Comparison of ENCODE assay signal across 10 mouse cellular contexts in genomic region chr4:119274627-119275026, GRCm38 (mm10). TPM values are rescaled to one million over a fixed set of nuclear protein-coding genes. Genes with fewer than 3 reads are reported as not detected.
DNase-seq lines count a peak whose midpoint lies in the region; ATAC-seq and TF ChIP-seq lines count a peak whose summit lies in the region.
"Had no signal": no experiment of that assay in that cellular context is flagged by ENCODE, and none has a peak within 500 bp of the region (broad histone marks: within the 10 kb centered on the region; RNA-seq: fewer than 3 reads in every experiment).

No protein-coding gene starts in this region.

- H3K36me3 ChIP-seq in heart, adult 2 months (ENCODE audit: control insufficient read depth, insufficient read depth, low read length), result peaks cover 33% of the 10 kb centered on the region
- peaks cover 76% of the 10 kb centered on the region for H3K36me3 ChIP-seq in intestine, postnatal 0 days (ENCODE audit: control insufficient read depth, insufficient read depth)
- peaks cover 18% of the 10 kb centered on the region for H3K36me3 ChIP-seq in hindbrain, embryonic 11.5 days (ENCODE audit: control insufficient read depth, insufficient read depth, low read length)

- intact Hi-C loops in heart, adult 2 months (cut with DNase I), result loop anchor here (1.0 to 2.0 kb wide), 2 partner anchors 13 to 28 kb away; no protein-coding TSS in a partner anchor

- peaks cover 9% of the 10 kb centered on the region for H3K4me1 ChIP-seq in heart, adult 2 months (ENCODE audit: control insufficient read depth, insufficient read depth, low read length)
- H3K4me1 ChIP-seq in intestine, postnatal 0 days (replicated peaks; ENCODE audit: control insufficient read depth, insufficient read depth, low read length), result no peaks in the 10 kb centered on the region
- no peaks in the 10 kb centered on the region for H3K4me1 ChIP-seq in hindbrain, embryonic 11.5 days (replicated peaks; ENCODE audit: control insufficient read depth, insufficient read depth, low read length)
- H3K4me1 ChIP-seq: embryonic facial prominence, embryonic 10.5 days; limb, embryonic 12.5 days had no signal

- H3K9me3 ChIP-seq in intestine, postnatal 0 days (ENCODE audit: control insufficient read depth), result no peaks in the 10 kb centered on the region
- H3K9me3 ChIP-seq in hindbrain, embryonic 11.5 days (ENCODE audit: control insufficient read depth, low read length), result no peaks in the 10 kb centered on the region
- H3K9me3 ChIP-seq: embryonic facial prominence, embryonic 10.5 days; limb, embryonic 12.5 days had no signal

- H3K27me3 ChIP-seq in heart, adult 2 months (ENCODE audit: control insufficient read depth, insufficient read depth, low read length), result no peaks in the 10 kb centered on the region
- H3K27me3 ChIP-seq in intestine, postnatal 0 days (replicated peaks; ENCODE audit: control insufficient read depth, insufficient read depth, low read length), result no peaks in the 10 kb centered on the region
- no peaks in the 10 kb centered on the region for H3K27me3 ChIP-seq in hindbrain, embryonic 11.5 days (ENCODE audit: control insufficient read depth, insufficient read depth, low read length)
- H3K27me3 ChIP-seq: limb, embryonic 12.5 days had no signal

- no peak for DNase-seq in layer of hippocampus, adult 2 months (ENCODE audit: low spot score in 2 of 2)
- DNase-seq in layer of hippocampus, postnatal 36 days, result no peak
- DNase-seq in heart, adult 2 months, result peak in 1 of 2 experiments; percentile 57
- no peak for DNase-seq in hindbrain, embryonic 11.5 days (ENCODE audit: low spot score)
- DNase-seq in cerebellum, adult 18-20 months, result no peak
- DNase-seq in embryo, embryonic 10.5 days (ENCODE audit: low spot score), result no peak

- TF ChIP-seq CTCF in layer of hippocampus, adult 2 months (conservative IDR thresholded peaks at IDR 0.05), result no peak
- no peak for TF ChIP-seq CTCF in heart, adult 2 months (IDR thresholded peaks at IDR 0.05)
- no peak for TF ChIP-seq CTCF in intestine, postnatal 0 days (IDR thresholded peaks at IDR 0.05; ENCODE audit: low read depth)

- WGBS in heart, adult 2 months, result 51% methylated on average over 1 of the region's 1 CpGs
- WGBS in intestine, postnatal 0 days, result 48% methylated on average over 1 of the region's 1 CpGs
- WGBS in hindbrain, embryonic 11.5 days, result 83% methylated on average over 1 of the region's 1 CpGs

- H3K9ac ChIP-seq in heart, adult 2 months (ENCODE audit: low read depth, low read length), result peak overlapping the region; percentile 49
- no peak overlapping the region for H3K9ac ChIP-seq in intestine, postnatal 0 days (ENCODE audit: low read depth, low read length)
- H3K9ac ChIP-seq in hindbrain, embryonic 11.5 days (ENCODE audit: low read depth, low read length), result no peak overlapping the region
- H3K9ac ChIP-seq: limb, embryonic 12.5 days had no signal

- no peak overlapping the region for H3K4me3 ChIP-seq in layer of hippocampus, adult 2 months
- no peak overlapping the region; the same call in 1 of the 2 replicates for H3K4me3 ChIP-seq in heart, adult 2 months
- no peak overlapping the region for H3K4me3 ChIP-seq in intestine, postnatal 0 days (ENCODE audit: low read depth, low read length)
- no peak overlapping the region for H3K4me3 ChIP-seq in hindbrain, embryonic 11.5 days (ENCODE audit: low read depth, low read length)
- H3K4me3 ChIP-seq: embryonic facial prominence, embryonic 10.5 days; limb, embryonic 12.5 days had no signal

- no peak overlapping the region for H3K4me2 ChIP-seq in intestine, postnatal 0 days (replicated peaks; ENCODE audit: low read depth)
- H3K4me2 ChIP-seq in hindbrain, embryonic 11.5 days (replicated peaks; ENCODE audit: low read depth, low read length), result no peak overlapping the region
- H3K4me2 ChIP-seq: limb, embryonic 12.5 days had no signal

- H3K79me2 ChIP-seq in heart, adult 2 months (replicated peaks; ENCODE audit: control insufficient read depth, insufficient read depth, low read length), result no peaks in the 10 kb centered on the region

- TF ChIP-seq EP300 in heart, adult 2 months (IDR thresholded peaks at IDR 0.05; ENCODE audit: insufficient read depth, low read depth, low read length), result peak; percentile 45; the same call in 1 of the 2 replicates

- TF ChIP-seq POLR2A in heart, adult 2 months (IDR thresholded peaks at IDR 0.05; ENCODE audit: insufficient read depth, low read depth, low read length), result peak; percentile 49; the same call in 1 of the 2 replicates

- H3K27ac ChIP-seq in layer of hippocampus, adult 2 months, result peak overlapping the region; percentile 67; the same call in 1 of the 2 replicates
- peak overlapping the region; percentile 94 for H3K27ac ChIP-seq in heart, adult 2 months
- peak overlapping the region; percentile 79 for H3K27ac ChIP-seq in intestine, postnatal 0 days (ENCODE audit: low read depth, low read length)
- no peak overlapping the region for H3K27ac ChIP-seq in hindbrain, embryonic 11.5 days (ENCODE audit: low read depth, low read length)
- H3K27ac ChIP-seq: embryonic facial prominence, embryonic 10.5 days; limb, embryonic 12.5 days had no signal

- peak; percentile 71 for ATAC-seq in intestine, postnatal 0 days
- ATAC-seq in megakaryocyte progenitor cell, adult 5-6 weeks (replicated peaks; ENCODE audit: poor library complexity), result peak; percentile 33
- ATAC-seq in hindbrain, embryonic 11.5 days (ENCODE audit: low FRiP score), result no peak

RNA-seq across cellular contexts. Expression of gene Cldn19, which starts 19.4 kb away (rescaled TPM):
- under 1 TPM; 0.37 to 0.69 TPM for total RNA-seq in layer of hippocampus, adult 2 months (2021)
- under 1 TPM; 0.20 to 0.42 TPM for total RNA-seq in layer of hippocampus, postnatal 36 days (2021)
- total RNA-seq in heart, adult 2 months (2021), result not detected
- 0.37 TPM in 1 of 2 replicates, not detected in the other for polyA plus RNA-seq in heart, adult 2 months (2012; rRNA removed)
- polyA plus RNA-seq in intestine, postnatal 0 days (2015; fragmentation: Nextera tagmentation; extraction: Ambion mirVana), result 12.8 and 13.5 TPM in 2 replicates
- not detected in 2 replicates for total RNA-seq in megakaryocyte progenitor cell, adult 5-6 weeks (2015)
- not detected in 2 replicates for total RNA-seq in megakaryocyte progenitor cell, adult 5-6 weeks (2017)
- 0.18 and 0.25 TPM in 2 replicates for polyA plus RNA-seq in hindbrain, embryonic 11.5 days (2014; fragmentation: Nextera tagmentation; extraction: Ambion mirVana)
- polyA plus RNA-seq: embryonic facial prominence, embryonic 10.5 days had no signal

RNA-seq across cellular contexts. Expression of gene Ybx1, which starts 19.8 kb away (rescaled TPM):
- 100 to 1,000 TPM; 266 to 269 TPM for total RNA-seq in layer of hippocampus, adult 2 months (2021)
- total RNA-seq in layer of hippocampus, postnatal 36 days (2021), result 100 to 1,000 TPM; 275 to 279 TPM
- 100 to 1,000 TPM; 773 to 861 TPM for total RNA-seq in heart, adult 2 months (2021)
- polyA plus RNA-seq in heart, adult 2 months (2012; rRNA removed), result 266 and 385 TPM in 2 replicates
- polyA plus RNA-seq in intestine, postnatal 0 days (2015; fragmentation: Nextera tagmentation; extraction: Ambion mirVana), result 530 and 553 TPM in 2 replicates
- 1,533 and 1,599 TPM in 2 replicates for total RNA-seq in megakaryocyte progenitor cell, adult 5-6 weeks (2015)
- total RNA-seq in megakaryocyte progenitor cell, adult 5-6 weeks (2017), result 1,470 and 1,694 TPM in 2 replicates
- polyA plus RNA-seq in hindbrain, embryonic 11.5 days (2014; fragmentation: Nextera tagmentation; extraction: Ambion mirVana), result 1,193 and 1,290 TPM in 2 replicates

RNA-seq across cellular contexts. Expression of gene P3h1, which starts 41.9 kb away (rescaled TPM):
- 1 to 10 TPM; 9.6 to 9.9 TPM for total RNA-seq in layer of hippocampus, adult 2 months (2021)
- total RNA-seq in layer of hippocampus, postnatal 36 days (2021), result 10 to 100 TPM in 1 of 2 experiments, 1 to 10 TPM in 1; 9.2 to 11.9 TPM
- 10 to 100 TPM; 10.5 to 10.8 TPM for total RNA-seq in heart, adult 2 months (2021)
- 14.5 and 17.8 TPM in 2 replicates for polyA plus RNA-seq in heart, adult 2 months (2012; rRNA removed)
- polyA plus RNA-seq in intestine, postnatal 0 days (2015; fragmentation: Nextera tagmentation; extraction: Ambion mirVana), result 12.2 and 13.0 TPM in 2 replicates
- 7.2 and 7.7 TPM in 2 replicates for total RNA-seq in megakaryocyte progenitor cell, adult 5-6 weeks (2015)
- total RNA-seq in megakaryocyte progenitor cell, adult 5-6 weeks (2017), result 9.6 and 10.6 TPM in 2 replicates
- polyA plus RNA-seq in hindbrain, embryonic 11.5 days (2014; fragmentation: Nextera tagmentation; extraction: Ambion mirVana), result 15.4 and 17.9 TPM in 2 replicates

RNA-seq across cellular contexts. Expression of gene AU022252, which starts 42.1 kb away (rescaled TPM):
- total RNA-seq in layer of hippocampus, adult 2 months (2021), result 10 to 100 TPM; 30.5 to 31.9 TPM
- 10 to 100 TPM; 35.0 TPM for total RNA-seq in layer of hippocampus, postnatal 36 days (2021)
- 10 to 100 TPM; 17.7 to 24.8 TPM for total RNA-seq in heart, adult 2 months (2021)
- polyA plus RNA-seq in heart, adult 2 months (2012; rRNA removed), result 6.4 and 11.2 TPM in 2 replicates
- 15.0 and 15.1 TPM in 2 replicates for polyA plus RNA-seq in intestine, postnatal 0 days (2015; fragmentation: Nextera tagmentation; extraction: Ambion mirVana)
- 3.4 and 4.6 TPM in 2 replicates for total RNA-seq in megakaryocyte progenitor cell, adult 5-6 weeks (2015)
- total RNA-seq in megakaryocyte progenitor cell, adult 5-6 weeks (2017), result 8.0 and 12.4 TPM in 2 replicates
- 31.1 and 37.0 TPM in 2 replicates for polyA plus RNA-seq in hindbrain, embryonic 11.5 days (2014; fragmentation: Nextera tagmentation; extraction: Ambion mirVana)

RNA-seq across cellular contexts. Expression of gene Ppih, which starts 45.7 kb away (rescaled TPM):
- 10 to 100 TPM; 14.7 to 16.0 TPM for total RNA-seq in layer of hippocampus, adult 2 months (2021)
- total RNA-seq in layer of hippocampus, postnatal 36 days (2021), result 10 to 100 TPM; 17.5 to 20.6 TPM
- total RNA-seq in heart, adult 2 months (2021), result 10 to 100 TPM in 1 of 2 experiments, 1 to 10 TPM in 1; 8.2 to 10.3 TPM
- 5.5 and 7.4 TPM in 2 replicates for polyA plus RNA-seq in heart, adult 2 months (2012; rRNA removed)
- polyA plus RNA-seq in intestine, postnatal 0 days (2015; fragmentation: Nextera tagmentation; extraction: Ambion mirVana), result 40.9 and 47.9 TPM in 2 replicates
- 137 and 138 TPM in 2 replicates for total RNA-seq in megakaryocyte progenitor cell, adult 5-6 weeks (2015)
- 161 and 163 TPM in 2 replicates for total RNA-seq in megakaryocyte progenitor cell, adult 5-6 weeks (2017)
- polyA plus RNA-seq in hindbrain, embryonic 11.5 days (2014; fragmentation: Nextera tagmentation; extraction: Ambion mirVana), result 109 and 115 TPM in 2 replicates
